Mouse (Mus musculus) stomach, embryonic 14.5 days (tissue): ENCODE data around the gene Cdk10. TPM values are rescaled to one million over a fixed set of nuclear protein-coding genes. Genes with fewer than 3 reads are reported as not detected.

Experiments
- ATAC-seq: fragments of 200-750 bp; cut with Nextera tagmentation; 2 replicates; pipeline ENCODE4 v1.8.0; 2017; ENCODE audit warnings: low read depth, moderate TSS enrichment; ENCODE audit not compliant: insufficient number of reproducible peaks, insufficient read depth, low FRiP score
- H3K27ac ChIP-seq: fragments of 300-500 bp; sonication (generic); 2 replicates; pipeline ENCODE4 v1.5.1; 2014; ENCODE audit warnings: mild to moderate bottlenecking, low read length, moderate library complexity, mixed read lengths
- H3K27me3 ChIP-seq: fragments of 300-500 bp; sonication (generic); 2 replicates; pipeline ENCODE4 v1.6.1; 2014; ENCODE audit warnings: low read length, control low read depth, mixed read lengths; ENCODE audit not compliant: control insufficient read depth, insufficient read depth
- H3K36me3 ChIP-seq: fragments of 300-500 bp; sonication (generic); 2 replicates; pipeline ENCODE4 v1.6.1; 2014; ENCODE audit warnings: mild to moderate bottlenecking, control low read depth, low read length, moderate library complexity, mixed read lengths; ENCODE audit not compliant: control insufficient read depth, insufficient read depth
- H3K4me1 ChIP-seq: fragments of 300-500 bp; sonication (generic); 2 replicates; pipeline ENCODE4 v1.6.1; 2014; ENCODE audit warnings: low read length, control low read depth, mixed read lengths; ENCODE audit not compliant: control insufficient read depth, insufficient read depth
- H3K4me2 ChIP-seq: fragments of 300-500 bp; sonication (generic); replicated peaks from 2 replicates; pipeline ENCODE4 v1.6.1; 2014; ENCODE audit warnings: low read depth, low read length, control low read depth
- H3K4me3 ChIP-seq: fragments of 300-500 bp; sonication (generic); 2 replicates; pipeline ENCODE4 v1.5.1; 2014; ENCODE audit warnings: low read depth, low read length, control low read depth
- H3K9ac ChIP-seq: fragments of 300-500 bp; sonication (generic); replicated peaks from 2 replicates; pipeline ENCODE4 v1.6.1; 2014; ENCODE audit warnings: low read depth, mild to moderate bottlenecking, control low read depth, low read length, moderate library complexity, mixed read lengths
- H3K9me3 ChIP-seq: fragments of 300-500 bp; sonication (generic); 2 replicates; pipeline ENCODE4 v1.6.1; 2016; ENCODE audit warnings: low read depth, low read length, control low read depth; ENCODE audit not compliant: control insufficient read depth
- WGBS: fragments of 180-500 bp; shearing (Covaris S2); extraction: QIAGEN DNeasy Blood & Tissue Kit; methylation state at CpG from one replicate; pipeline ENCODE4 v1.1.7; 2014; 5-methylcytosine and 5-hydroxymethylcytosine counted together
- polyA plus RNA-seq: library from polyadenylated mRNA; unstranded; fragments of >200 nt; fragmentation: Nextera tagmentation; extraction: Ambion mirVana; gene quantifications from 2 replicates; pipeline ENCODE4 v1.2.1, GENCODE M21; 2014

The Cdk10 gene
- polyA plus RNA-seq, 1 experiment from 2014 or later = 37.5 TPM

DNA sequence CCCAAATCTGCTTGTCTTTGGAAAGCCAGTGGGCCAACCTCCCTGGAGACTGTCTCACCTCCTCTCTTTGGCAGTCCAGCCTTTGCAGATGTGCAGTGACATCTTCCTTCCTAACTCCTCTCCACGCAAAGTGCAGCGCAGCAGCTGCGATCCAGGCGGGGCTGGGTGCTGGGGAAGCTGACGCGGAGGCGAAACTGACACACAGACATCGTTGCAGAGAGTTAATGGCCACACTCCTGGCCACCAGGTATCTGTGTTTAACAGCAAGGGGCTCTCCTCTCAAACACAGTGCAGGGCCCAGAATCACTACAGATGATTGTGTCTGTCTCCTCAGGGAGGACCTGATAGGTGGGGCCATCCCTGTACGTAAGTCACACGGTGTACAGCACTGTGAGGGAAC, 46.5 kb downstream of the Cdk10 start:
- Histone ChIP-seq H3K27ac (no peak overlapping the region), H3K36me3 (peaks cover 34% of the 10 kb centered on the region), H3K27me3 (no peaks in the 10 kb centered on the region), H3K4me2 (no peak overlapping the region), H3K4me1 (no peaks in the 10 kb centered on the region), H3K9me3 (no peaks in the 10 kb centered on the region), H3K9ac (no peak overlapping the region), H3K4me3 (no peak overlapping the region)
- 89% methylated on average over 10 of the region's 10 CpGs for WGBS
- no peak for ATAC-seq

DNA sequence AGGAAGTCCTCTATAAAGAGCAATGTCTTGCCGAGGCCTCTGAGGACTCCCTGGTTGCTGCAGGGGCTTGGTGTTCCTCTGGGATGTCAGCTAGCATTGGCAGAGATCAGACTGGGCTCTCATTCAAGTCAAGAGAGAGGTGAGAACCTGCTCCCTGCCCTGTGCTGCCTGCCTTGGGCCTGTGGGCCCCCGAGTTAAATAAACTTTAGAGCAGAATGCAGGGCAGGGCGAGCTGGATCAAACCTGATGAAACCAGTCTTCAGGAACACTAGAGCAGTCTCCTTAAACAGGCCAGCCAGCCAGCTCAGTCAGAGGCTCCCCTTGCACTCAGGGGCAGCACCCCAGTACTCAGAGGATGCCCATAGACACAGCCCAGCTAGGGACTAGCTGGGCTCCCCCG, 47.3 kb downstream of the Cdk10 start:
- Histone ChIP-seq H3K9me3 (no peaks in the 10 kb centered on the region), H3K27me3 (no peaks in the 10 kb centered on the region), H3K9ac (no peak overlapping the region), H3K4me3 (no peak overlapping the region), H3K4me2 (no peak overlapping the region), H3K4me1 (no peaks in the 10 kb centered on the region), H3K27ac (no peak overlapping the region), H3K36me3 (peaks cover 26% of the 10 kb centered on the region)
- WGBS = 67% methylated on average over 4 of the region's 4 CpGs
- ATAC-seq = no peak

DNA sequence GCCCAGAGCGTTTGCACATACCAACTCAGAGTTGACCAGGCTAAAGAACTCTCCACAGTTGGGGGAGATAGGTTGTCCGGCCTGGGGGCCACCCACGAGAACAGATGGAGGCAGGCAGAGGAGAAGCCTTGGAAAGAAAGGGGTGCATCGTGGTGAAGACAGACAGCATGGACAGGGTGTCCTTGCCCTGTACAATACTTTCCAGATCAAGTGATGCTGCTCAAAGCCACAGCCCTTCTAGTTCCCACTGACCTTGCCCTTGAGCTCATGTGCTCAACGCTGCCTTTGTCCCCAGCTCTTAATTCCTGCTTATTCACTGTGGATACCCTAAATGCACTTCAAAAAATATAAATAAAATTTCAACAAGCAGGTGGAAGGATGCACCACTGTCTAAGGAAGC, 49.8 kb downstream of the Cdk10 start:
- Histone ChIP-seq H3K36me3 (peaks cover under 1% of the 10 kb centered on the region), H3K27ac (no peak overlapping the region), H3K9ac (no peak overlapping the region), H3K9me3 (no peaks in the 10 kb centered on the region), H3K4me1 (no peaks in the 10 kb centered on the region), H3K4me3 (no peak overlapping the region), H3K27me3 (no peaks in the 10 kb centered on the region), H3K4me2 (no peak overlapping the region)
- ATAC-seq = no peak
- WGBS = 81% methylated on average over 5 of the region's 5 CpGs

DNA sequence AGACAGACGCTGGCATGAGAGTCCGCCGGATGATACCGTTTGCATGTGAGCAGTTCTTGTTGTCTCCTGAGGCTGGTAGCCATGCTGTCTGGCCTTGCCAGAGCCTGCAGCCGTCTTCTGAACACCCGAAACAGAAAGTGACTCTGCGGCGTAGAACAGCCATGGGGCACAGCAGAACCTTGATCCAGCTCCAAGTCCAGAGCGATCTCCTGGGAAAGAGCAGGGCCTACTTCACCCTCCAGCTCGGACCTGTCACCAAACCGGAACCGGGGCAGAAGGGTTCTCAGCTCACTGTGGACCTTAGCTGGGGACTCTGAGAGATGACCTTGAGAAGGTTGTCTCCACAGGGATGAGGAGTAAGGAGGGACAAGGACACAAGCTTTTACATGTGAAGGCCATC, 50.5 kb downstream of the Cdk10 start:
- Histone ChIP-seq H3K4me3 (no peak overlapping the region), H3K36me3 (peaks cover under 1% of the 10 kb centered on the region), H3K27ac (no peak overlapping the region), H3K4me2 (no peak overlapping the region), H3K9me3 (no peaks in the 10 kb centered on the region), H3K27me3 (no peaks in the 10 kb centered on the region), H3K9ac (no peak overlapping the region), H3K4me1 (no peaks in the 10 kb centered on the region)
- ATAC-seq = no peak
- WGBS = 92% methylated on average over 12 of the region's 12 CpGs

DNA sequence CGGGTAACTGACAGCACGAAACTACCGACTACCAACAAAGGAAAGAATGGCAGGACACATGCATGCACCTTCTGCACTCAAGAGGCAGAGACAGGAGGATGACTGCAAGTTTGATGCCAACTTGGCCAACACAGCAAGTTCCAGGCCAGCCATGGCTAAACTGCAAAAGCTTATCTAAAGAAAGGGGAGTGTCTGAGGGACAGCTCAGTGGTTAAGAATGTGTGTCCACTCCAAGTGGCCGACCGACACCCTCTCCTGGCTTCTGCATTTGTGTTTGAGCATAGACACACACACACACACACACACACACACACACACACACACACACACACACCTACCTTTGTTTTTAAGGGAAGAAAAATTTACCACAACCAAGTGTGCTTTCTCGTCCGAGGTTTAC, 53.8 kb downstream of the Cdk10 start:
- H3K36me3 ChIP-seq = peaks cover 9% of the 10 kb centered on the region; the same call in 1 of the 2 replicates
- no peak for ATAC-seq
- no peaks in the 10 kb centered on the region for H3K27me3 ChIP-seq
- H3K9me3 ChIP-seq = no peaks in the 10 kb centered on the region
- H3K4me2 ChIP-seq = no peak overlapping the region
- no peaks in the 10 kb centered on the region for H3K4me1 ChIP-seq
- no peak overlapping the region for H3K9ac ChIP-seq
- no peak overlapping the region for H3K27ac ChIP-seq
- WGBS = 73% methylated on average over 7 of the region's 7 CpGs
- no peak overlapping the region for H3K4me3 ChIP-seq

DNA sequence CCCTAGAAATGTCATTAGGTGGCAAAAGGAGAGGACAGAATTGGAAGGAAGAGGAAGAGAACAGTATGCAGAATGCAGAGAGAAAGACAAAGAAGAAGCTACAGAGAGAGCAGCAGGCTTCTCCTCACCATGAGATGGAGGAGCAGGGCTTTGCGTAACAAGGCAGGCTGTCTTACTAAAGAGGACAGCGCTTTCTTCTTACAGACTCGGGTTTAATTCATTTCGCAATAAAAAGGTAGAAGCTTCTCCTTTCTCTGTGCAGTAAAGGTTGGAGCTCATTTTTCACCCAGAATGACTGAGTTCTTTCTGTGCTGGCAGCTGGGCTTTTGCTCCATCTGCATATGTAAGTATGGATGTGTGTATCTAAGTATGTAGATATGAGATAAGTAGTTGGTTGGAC, 55.2 kb downstream of the Cdk10 start:
- Histone ChIP-seq H3K9ac (no peak overlapping the region), H3K27ac (no peak overlapping the region), H3K9me3 (no peaks in the 10 kb centered on the region), H3K4me1 (no peaks in the 10 kb centered on the region), H3K36me3 (0 out of 2 replicates have a peak, but pooled peaks cover 9% of the 10 kb centered on the region), H3K4me3 (no peak overlapping the region), H3K4me2 (no peak overlapping the region), H3K27me3 (no peaks in the 10 kb centered on the region)
- 94% methylated on average over 4 of the region's 4 CpGs for WGBS
- ATAC-seq = no peak

DNA sequence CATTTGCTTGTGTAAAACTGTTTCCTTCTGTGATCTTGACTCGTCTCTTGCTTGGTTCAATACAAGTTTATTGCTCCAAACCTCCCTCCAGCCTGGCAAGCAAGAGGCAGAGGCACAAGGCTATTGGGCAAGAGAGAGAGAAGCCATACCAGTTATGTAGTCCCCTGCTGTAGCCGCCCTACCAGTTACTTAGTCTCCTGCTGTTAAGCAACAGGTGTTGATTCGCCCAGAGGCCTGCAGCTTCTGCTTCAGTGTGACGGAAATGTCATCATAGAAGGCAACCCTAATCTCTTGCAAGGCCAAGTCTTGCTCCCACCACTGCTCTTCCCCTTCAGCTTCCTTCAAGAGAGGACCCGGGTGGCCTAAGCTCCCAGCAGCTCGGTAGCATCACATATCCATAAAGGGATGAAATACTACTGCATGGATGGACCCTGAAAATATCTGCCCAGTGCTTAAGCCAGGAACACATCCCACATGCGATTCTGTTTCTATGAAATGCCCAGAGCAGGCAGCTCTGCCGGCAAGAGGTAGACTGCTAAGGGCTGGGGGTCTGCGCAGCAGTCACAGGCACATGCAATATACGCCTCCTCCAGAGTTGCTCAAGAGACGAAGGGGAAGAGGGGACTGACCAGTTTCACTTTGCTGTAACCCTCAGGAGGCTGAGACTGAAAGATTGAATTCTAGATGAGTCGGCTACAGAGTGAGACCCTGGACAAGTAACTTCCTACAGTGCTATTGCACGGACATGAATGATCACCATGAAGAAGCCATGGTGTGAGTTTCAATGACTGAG, 55.9 kb downstream of the Cdk10 start:
- Histone ChIP-seq H3K9me3 (no peaks in the 10 kb centered on the region), H3K36me3 (0 out of 2 replicates have a peak, but pooled peaks cover 9% of the 10 kb centered on the region), H3K4me3 (no peak overlapping the region), H3K27me3 (no peaks in the 10 kb centered on the region), H3K4me1 (no peaks in the 10 kb centered on the region), H3K27ac (no peak overlapping the region), H3K4me2 (no peak overlapping the region), H3K9ac (no peak overlapping the region)
- WGBS = 83% methylated on average over 13 of the region's 13 CpGs
- no peak for ATAC-seq
